Mouse (Mus musculus): ENCODE measurements around the gene Jag1. TPM values are rescaled to one million over a fixed set of nuclear protein-coding genes. Genes with fewer than 3 reads are reported as not detected.

The Jag1 gene
- total RNA-seq, 2 experiments from 2014 or later, result not detected

DNA sequence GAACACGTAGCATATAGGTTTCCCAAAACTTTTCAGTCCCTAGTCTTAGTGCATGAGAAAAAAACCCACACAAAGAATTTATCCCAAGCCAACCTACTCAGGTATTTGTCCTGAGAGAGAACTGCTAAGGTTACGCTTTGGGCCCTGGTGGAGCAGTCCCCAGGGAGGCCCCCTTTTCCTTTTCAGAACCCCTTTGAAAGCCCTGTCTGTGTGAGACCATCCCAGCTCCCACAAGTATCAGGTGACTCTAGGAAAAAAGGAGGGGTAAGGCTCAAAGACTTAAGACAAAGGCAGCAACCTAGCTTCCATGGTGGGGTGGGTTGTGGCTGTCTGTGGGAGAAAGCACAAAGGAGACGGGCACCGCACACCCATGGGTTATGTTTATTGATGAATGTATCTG is 9.2 kb downstream of the Jag1 start:
- no peak for ATAC-seq (replicated peaks; ENCODE audit: low FRiP score, poor library complexity, severe bottlenecking)

DNA sequence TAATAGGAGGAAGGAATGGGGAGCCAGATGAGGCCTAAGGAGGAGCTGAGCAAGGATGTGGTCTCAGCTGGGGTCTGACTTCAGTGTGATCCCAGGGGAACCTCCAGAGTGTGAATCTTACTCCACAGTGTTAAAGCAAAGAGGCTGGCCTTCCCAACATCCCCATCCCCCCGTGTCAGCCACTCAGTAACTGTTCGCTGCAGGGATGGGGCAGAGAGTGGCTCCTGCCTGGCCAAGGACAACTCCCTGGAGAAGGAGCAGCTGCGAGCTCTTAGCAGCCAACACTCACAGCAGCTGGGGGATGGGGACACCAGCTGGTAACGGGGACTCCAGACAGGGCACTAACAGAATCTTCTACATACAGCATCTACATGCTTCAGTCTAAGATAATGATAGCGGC is 15.4 kb downstream of the Jag1 start:
- ATAC-seq (replicated peaks; ENCODE audit: low FRiP score, poor library complexity, severe bottlenecking), result no peak

DNA sequence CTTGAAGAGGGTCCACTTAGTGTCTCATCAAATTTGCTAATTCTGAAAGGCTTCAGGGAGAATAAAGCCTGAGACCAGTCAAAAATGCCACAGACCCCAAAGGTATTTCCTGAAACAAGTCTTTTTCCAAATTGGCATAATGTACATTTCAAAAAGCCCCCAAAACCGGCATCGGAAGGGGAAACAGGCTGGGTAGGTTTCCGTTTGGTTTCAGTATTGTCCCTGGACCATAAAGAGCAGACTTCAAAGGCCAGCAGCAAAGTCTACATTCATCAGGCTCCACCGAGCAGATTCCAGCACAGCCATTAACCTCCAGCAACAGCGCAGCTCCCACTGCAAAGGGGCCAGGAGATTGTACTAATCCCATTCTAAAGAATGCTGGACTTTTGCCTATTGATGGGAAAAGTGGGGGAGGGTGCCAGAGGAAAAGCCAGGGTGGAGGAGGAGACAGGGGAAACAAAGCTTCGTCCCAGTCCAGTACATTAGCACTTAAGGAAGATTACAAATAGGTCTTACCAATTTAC is 17.2 kb downstream of the Jag1 start:
- no peak for ATAC-seq (replicated peaks; ENCODE audit: low FRiP score, poor library complexity, severe bottlenecking)

DNA sequence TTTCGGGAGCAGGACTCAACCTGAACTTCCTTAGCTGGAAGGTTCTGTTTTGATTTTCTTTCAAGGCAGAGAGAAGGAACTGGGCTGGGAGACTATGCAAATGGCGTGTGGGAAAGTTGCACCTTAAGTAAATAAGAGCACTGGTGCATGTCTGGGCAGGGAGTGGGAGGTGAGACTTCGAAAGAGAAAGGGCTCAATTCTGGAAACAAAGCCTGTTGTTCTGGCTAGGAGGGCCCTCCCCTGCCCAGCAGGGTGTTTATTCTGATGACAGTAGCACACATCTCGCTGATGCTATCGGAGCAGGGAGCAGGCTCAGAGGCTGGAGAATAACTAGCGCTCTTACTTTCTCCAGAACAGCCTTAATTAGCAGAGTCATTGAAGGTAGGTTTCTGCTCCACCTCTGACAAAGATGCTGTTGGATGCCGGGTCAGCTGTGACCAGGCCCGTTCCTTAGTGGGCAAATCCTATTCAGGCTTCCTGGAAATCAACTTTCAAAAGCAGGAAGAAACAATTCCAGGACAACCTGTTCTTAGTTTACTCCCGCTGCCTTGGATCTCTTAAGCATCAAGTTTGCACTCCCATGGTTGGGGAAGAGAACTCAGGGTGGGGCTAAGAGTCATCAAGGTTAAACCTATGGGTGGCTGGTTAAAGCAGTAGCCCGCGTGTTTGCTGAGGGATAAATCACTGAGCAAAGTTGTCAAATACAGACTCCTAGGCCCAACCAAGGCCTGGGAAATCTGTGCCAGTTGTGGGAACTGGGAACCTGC is 18.0 kb downstream of the Jag1 start:
- no peak for ATAC-seq (replicated peaks; ENCODE audit: low FRiP score, poor library complexity, severe bottlenecking)

DNA sequence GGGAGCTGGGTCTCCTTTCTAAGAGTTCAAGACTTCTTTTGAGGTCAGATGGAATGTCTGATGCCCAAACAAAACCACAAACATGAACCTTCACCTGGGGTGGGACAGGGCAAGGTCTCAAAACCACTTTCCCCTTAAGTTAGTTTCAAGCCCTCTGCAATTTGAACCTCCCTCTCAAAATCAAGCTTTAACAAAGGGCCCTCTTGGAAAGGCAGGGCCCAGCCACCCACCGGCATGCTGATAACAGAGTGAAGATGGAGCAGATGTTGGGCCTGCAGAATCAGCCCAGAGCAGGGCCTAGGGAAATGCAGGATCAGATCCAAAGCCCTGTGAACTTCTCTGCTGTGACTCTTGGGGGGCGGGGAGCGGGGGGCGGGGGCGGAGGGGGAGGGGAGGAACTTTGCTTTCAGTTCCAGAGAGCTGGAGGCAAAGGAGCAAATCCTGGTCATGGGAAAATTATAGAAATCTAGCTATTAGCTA is 19.4 kb downstream of the Jag1 start:
- no peak for ATAC-seq (replicated peaks; ENCODE audit: low FRiP score, poor library complexity, severe bottlenecking)

DNA sequence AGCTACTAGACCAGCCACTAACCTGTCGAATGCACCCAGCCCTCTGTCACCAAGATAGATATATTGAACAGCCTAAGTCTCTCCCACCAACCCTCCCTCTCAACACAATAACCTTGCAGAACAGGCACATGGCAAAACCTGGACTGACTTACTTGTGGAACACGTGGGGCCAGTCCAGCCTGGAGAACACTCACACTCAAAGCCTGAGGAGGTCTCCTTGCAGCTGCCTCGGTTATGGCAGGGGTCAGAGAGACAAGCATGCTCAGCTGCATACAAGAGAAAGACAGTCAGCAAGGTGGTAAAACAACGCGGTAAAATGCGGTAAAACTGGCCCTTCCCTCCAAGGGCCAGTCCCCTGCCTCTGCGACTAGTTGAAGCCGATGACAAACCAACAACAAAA is 22.1 kb downstream of the Jag1 start:
- no peak for ATAC-seq (replicated peaks; ENCODE audit: low FRiP score, poor library complexity, severe bottlenecking)

DNA sequence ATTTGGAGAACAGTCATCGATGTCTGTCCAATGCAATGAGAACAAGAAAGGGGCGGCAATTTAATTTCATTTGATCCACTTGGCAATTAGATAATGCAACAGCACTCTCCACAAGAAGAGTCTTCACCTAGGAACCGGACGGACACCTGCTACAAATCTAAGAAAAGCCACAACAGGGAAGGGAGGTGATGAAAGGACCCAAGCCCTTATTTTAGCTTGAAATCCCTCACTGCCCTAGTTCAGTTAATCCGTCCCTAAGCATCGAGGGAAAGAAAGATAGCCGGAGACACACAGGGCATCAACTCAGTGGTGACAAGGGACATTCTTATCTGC is 23.2 kb downstream of the Jag1 start:
- ATAC-seq (replicated peaks; ENCODE audit: low FRiP score, poor library complexity, severe bottlenecking), result no peak

DNA sequence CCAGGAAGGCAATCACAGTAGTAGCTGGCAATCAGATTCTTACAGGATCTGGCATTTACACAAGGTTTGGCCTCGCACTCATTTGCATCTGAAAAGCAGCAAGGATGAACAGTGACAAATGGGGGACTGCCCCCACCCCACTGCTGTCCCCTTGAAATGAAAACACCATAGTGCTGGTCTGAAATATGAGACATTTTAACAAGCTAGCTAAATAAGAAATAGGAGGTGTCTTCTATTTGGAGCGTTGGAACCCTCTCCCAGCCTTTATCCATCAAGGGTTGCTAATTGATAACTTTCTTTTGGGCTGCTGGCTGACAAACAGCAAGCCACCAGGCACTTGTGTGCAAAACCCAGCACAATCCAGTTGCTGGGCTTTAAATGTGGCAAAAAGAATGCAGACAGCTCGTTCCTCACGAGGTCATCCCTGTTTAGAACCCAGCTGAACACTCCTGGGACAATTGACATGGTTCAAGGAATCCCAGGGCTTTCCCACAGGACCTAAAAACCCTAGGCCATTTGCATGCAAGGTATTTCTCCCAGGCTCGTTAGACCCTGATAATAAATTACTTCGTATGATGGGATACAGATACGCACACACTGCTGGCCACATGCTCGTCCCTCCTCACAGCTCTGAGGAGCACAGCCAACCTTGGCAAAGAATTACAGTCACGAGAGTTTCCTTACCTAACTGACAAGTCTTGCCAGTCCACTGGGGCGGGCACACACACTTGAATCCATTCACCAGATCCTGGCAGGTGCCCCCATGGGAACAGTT is 23.7 kb downstream of the Jag1 start:
- ATAC-seq (replicated peaks; ENCODE audit: low FRiP score, poor library complexity, severe bottlenecking), result no peak

DNA sequence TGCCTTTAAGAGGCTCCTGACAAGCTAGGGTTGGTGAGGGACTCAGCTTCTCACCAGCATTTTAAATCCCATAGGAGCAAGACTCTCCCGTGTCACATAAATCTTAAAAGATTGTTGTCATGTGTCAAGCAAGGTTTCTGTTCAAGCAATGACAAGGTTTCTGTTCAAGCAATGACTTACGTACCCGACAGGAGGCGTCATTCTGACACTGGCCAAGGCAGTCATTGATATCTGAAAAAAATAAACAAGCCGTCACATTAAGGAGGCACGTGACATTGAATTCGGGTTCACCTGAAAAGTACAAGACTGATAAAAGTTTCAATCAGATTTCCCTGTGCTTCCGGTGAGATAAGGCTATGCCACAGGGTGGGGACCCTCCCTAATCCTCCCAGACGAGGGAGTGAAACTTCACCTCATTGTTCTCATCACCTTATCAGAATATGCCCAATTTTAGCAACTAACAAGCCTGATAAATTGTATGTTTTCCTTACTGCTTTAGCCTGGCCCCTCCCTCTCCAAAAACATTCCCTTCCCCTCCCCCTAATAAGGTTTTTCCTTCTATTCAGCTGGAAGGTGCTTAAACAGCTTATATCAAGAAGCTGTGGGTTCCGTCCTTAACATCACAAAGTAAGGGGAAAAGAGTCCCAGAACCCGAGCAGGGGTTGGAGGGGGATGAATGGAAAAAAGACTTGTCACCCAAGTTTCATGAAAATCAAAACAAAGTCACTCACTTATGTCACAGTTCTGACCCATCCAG is 24.5 kb downstream of the Jag1 start:
- ATAC-seq (replicated peaks; ENCODE audit: low FRiP score, poor library complexity, severe bottlenecking), result no peak

DNA sequence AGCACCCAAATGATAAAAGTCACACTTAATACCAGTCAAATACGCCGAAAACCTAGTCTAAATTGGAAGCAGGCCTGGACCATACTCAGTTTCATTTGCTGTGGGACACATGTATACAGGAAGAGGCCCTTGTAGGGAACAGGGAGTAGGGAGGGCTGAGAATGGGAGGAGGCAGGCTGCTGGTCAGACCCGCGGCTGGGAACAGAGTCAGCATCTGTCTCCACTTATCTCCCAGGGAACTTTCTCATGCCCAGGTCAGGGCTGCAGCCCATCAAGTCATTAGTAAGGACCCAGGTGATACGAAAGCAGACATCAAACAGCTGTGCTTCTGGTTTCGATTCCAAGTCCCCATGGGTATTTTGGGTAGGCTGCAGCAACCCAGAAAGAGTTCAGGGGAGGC is 28.7 kb downstream of the Jag1 start:
- no peak for ATAC-seq (replicated peaks; ENCODE audit: low FRiP score, poor library complexity, severe bottlenecking)

DNA sequence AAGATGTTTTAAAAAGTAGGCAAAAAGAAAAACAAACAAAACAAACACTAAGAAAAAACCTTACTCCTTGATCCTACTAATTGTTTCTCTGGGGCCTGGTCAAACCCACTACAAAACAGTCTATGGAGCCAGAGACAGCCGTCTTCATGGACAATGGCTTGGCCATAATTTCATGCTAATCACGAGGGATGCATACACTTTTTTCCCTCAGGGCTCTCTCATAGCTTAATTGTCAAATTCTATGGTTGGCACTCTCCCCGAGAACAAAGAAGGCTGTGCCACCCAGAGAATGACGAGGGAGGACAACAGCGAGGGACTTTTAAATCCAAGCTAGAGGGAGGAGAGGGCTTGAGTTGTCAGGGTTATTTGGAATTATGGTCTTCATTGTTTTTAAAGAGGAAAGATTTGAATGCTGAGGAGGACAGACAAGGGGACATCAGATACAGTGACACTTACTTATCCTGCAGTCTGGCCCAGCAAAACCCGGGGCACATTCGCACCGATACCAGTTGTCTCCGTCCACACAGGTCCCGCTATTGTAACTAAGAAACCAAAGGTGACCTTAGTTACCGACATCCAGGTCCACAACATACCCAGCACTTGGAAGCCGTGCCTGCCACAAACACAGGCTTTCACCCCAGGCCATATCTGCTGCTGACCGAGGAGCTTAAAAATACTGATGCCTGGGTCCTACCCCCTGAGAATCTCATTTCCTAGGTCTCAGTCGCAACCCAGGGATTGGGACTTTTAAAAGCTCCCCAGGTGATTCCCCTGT is 29.6 kb downstream of the Jag1 start:
- no peak for ATAC-seq (replicated peaks; ENCODE audit: low FRiP score, poor library complexity, severe bottlenecking)

DNA sequence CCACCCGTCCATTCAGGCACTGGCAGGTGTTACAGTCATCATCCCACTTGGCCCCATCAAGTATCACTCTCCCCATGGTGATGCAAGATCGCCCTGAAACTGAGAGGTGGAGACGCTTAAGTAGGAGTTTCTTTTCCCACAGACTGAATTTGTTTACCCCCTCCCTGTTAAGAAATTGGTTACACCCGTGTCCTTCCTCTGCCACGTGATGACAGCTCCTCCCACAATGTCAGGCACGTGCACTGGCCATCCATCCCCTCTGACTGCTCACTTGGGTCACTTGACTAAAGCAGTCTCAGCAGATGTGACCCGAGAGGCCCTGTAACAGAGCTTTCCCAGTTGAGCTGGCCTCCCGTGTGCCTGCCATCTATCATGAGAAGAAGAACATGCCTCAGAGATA is 31.2 kb downstream of the Jag1 start:
- no peak for ATAC-seq (replicated peaks; ENCODE audit: low FRiP score, poor library complexity, severe bottlenecking)

DNA sequence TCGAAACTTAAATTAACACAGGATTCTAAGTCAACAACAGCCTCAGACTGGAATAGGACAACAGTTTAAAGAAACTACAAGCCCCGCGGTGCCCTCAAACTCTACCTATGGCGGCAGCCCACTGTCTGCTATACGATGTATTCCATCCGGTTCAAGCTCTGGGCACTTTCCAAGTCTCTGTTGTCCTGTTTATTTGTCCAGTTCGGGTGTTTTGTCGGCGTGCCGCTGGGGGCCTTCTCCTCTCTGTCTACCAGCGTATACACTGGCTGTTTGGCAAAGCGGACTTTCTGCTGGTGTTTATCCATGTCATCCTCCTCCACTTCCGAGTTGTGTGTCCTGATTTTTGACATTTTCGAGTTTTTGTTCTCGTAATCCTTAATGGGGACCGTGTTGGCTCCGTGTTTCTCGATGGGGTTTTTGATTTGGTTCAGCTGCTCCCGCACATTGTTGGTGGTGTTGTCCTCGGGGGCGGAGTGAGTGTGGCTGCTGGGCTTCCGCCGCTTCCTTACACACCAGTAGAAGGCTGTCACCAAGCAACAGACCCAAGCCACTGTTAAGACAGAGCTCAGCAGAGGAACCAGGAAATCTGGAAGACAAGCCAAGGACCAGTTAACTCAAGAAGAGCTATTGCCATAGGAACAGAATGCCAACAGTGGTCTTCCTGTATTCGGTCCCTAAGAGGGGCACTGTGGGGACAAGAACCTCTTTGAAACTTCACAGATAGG is 33.4 kb downstream of the Jag1 start:
- ATAC-seq (replicated peaks; ENCODE audit: low FRiP score, poor library complexity, severe bottlenecking), result no peak

DNA sequence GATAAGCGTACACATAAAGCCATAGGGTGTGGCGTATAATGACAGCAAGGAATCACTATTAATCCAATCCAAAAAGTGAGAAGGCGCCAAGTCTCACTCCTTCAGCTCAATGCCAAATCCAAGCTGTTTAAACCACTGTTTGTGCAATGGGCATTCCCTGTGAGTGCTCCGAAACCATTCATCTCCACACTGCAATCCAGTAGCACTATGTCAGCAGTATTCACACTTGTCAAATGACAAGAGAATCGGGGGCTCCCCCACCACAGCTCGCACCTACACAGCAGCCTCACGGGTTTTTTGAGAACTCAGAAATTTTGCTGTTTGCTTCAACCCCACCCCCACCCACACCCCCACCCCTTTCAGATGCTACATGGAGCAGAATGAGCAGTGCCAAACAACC is 35.4 kb downstream of the Jag1 start:
- no peak for ATAC-seq (replicated peaks; ENCODE audit: low FRiP score, poor library complexity, severe bottlenecking)

DNA sequence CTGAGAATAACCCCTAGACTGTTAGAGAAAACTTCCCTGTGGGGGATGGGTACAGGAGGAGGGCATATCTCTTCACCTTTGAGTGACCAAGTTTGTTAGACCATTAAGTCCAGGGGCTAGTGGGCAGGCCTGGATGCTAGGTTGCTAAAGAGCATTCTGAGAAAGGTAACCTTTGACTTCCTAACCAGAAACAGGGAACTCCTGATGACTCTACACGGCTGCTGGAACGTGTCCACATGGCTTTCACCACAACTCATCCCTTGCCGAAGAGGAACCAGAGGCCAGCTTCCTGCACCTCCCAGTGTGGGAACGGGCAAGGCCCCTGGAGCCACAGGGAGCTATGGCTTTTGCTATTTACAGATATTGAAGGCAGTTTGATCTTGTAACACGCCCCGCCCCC is 36.0 kb downstream of the Jag1 start:
- no peak for ATAC-seq (replicated peaks; ENCODE audit: low FRiP score, poor library complexity, severe bottlenecking)

DNA sequence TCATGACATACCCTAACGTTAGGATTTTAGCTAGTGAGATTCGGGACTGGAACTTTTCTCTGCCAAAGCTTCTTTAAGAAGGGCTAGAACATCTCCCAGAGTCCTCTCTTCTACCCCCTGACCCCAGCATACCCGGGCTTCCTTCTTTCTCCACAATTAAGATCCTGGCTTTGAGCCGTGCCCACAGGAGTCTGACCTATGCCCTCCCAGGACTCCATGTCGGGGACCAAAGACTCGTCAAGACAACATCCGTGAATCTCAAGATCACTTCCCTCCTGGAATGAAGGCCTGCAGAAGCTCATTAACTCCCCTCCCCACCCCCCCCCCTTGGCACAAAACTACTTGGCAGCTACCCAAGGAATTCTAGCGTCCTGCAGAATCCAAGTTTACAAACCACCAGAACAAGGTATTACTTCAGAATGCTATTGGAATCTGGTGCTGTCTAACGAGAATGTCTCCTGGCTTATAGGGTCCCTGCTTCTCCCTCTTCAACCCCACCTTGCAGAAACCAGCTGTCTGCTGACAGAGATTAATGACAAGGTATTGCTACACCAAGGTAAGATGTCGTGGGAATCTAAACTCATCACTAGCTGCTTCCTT is 36.6 kb downstream of the Jag1 start:
- ATAC-seq (replicated peaks; ENCODE audit: low FRiP score, poor library complexity, severe bottlenecking), result no peak

DNA sequence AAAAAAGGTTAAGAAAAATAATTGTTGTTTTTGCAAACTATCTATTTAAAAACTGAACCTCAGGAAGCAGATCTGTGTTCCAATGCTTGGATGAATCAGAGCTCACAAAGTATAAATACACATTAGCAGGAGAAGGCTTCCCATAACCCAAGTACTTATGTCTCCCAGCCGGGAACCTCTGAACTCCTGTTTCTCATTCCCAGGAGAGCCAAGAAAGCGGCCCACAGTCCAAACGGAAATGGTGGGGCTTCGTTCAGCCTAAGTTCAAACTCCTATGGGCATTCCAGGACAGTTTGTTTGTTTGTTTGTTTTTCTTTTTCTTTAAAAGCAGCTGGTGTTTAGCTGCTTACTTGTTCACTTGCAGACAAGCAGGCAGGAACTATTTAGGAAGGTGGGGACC is 37.7 kb downstream of the Jag1 start:
- ATAC-seq (replicated peaks; ENCODE audit: low FRiP score, poor library complexity, severe bottlenecking), result no peak

DNA sequence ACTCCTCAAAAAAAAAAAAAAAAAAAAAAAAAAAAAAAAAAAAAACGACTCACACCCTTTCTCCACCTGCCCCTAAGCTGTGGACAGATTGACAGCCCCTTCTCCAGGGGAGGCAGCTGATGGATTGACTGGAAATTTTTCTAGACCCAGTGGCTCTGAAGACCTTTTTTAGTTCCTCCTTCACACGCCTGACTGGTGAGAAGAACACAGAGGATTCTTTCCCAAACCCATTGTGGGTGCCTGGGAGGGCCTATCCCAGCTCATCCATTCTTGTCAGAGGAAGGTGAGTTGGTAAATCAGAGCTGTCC is 42.2 kb downstream of the Jag1 start:
- ATAC-seq (replicated peaks; ENCODE audit: low FRiP score, poor library complexity, severe bottlenecking), result no peak
